Mouse (Mus musculus): Measurements from ENCODE around the gene Gpsm3.
A peak's percentile ranks its signal among the peaks of the same experiment; 100 is the strongest.

DNA sequence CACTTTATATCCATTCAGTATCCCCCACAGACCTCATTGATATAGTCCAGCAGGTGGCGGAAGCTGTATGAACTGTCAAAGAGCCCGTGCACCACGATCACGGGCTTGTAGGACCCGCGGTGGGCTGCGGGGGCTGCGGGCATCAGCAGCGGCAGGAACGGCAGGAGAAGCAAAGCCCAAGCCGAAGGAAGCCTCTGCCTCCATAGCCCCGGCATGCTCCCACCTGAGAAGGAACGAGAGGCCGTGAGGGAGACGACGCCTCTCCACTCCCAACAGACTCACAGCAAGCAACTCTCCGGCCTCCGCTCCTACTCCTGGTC, 37.1 kb downstream of the Gpsm3 start:
- peak; percentile 63 for TF ChIP-seq CTCF (IDR thresholded peaks at IDR 0.05)
- TF ChIP-seq POLR2A (IDR thresholded peaks at IDR 0.05; ENCODE audit: insufficient read depth, low read depth, low read length), result no peak
- TF ChIP-seq EP300 (IDR thresholded peaks at IDR 0.05; ENCODE audit: insufficient read depth, low read depth, low read length), result no peak
